In the genomic region with DNA sequence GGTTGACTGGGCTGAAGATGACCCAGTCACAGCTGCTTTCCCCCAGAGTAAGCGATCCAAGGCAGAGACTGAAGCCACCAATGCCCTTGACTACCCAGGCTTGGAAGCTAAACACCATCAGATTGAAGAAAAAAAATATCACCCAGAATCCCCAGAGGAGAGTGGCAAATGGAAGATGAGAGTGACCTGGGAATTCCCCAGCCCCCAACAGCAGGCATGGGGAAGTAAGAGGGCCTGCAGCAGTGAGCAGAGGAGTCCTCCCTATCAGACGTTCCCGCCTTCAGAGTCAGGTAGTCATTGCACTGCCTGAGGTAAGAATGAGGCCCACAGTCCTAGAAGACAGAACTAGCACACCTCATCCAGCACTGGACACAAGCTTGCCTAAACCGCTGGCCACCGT, we compare ENCODE assay signal across 23 mouse cellular contexts.
"Had no signal": no experiment of that assay in that cellular context is flagged by ENCODE, and none has a peak within 500 bp of the region (broad histone marks: within the 10 kb centered on the region; RNA-seq: fewer than 3 reads in every experiment).

No protein-coding gene starts in this region.

- H3K4me1 ChIP-seq: heart, embryonic 13.5 days; heart, embryonic 15.5 days; hindbrain, embryonic 10.5 days; hindbrain, embryonic 12.5 days; intestine, embryonic 15.5 days; limb, embryonic 12.5 days; liver, embryonic 13.5 days had no signal

- DNase-seq: gastrocnemius, adult 2 months; gastrocnemius, postnatal 10 days; gastrocnemius, postnatal 25 days; heart, adult 2 months; heart, postnatal 14 days; heart, postnatal 4 days; kidney, adult 18-20 months; kidney, adult 8-10 months; kidney, postnatal 10 days; kidney, postnatal 25 days; kidney, postnatal 4 days; liver; liver, embryonic 13.5 days had no signal

- H3K36me3 ChIP-seq: heart, embryonic 13.5 days; heart, embryonic 15.5 days; hindbrain, embryonic 10.5 days; hindbrain, embryonic 12.5 days; intestine, embryonic 15.5 days; limb, embryonic 10.5 days; limb, embryonic 12.5 days; liver, embryonic 13.5 days had no signal

- H3K9me3 ChIP-seq: heart, embryonic 13.5 days; heart, embryonic 15.5 days; hindbrain, embryonic 10.5 days; hindbrain, embryonic 12.5 days; intestine, embryonic 15.5 days; limb, embryonic 10.5 days; limb, embryonic 12.5 days; liver, embryonic 13.5 days had no signal

- H3K4me3 ChIP-seq: gastrocnemius, adult 2 months; heart, adult 2 months; heart, embryonic 13.5 days; heart, embryonic 15.5 days; hindbrain, embryonic 10.5 days; hindbrain, embryonic 12.5 days; intestine, embryonic 15.5 days; layer of hippocampus, adult 2 months; left cerebral cortex, adult 2 months; limb, embryonic 10.5 days; limb, embryonic 12.5 days; liver, embryonic 13.5 days had no signal

- H3K27me3 ChIP-seq: heart, embryonic 15.5 days; hindbrain, embryonic 12.5 days; intestine, embryonic 15.5 days; limb, embryonic 12.5 days had no signal

- H3K27ac ChIP-seq: gastrocnemius, adult 2 months; heart, adult 2 months; heart, embryonic 13.5 days; heart, embryonic 15.5 days; hindbrain, embryonic 10.5 days; hindbrain, embryonic 12.5 days; hindbrain, embryonic 14.5 days; intestine, embryonic 15.5 days; layer of hippocampus, adult 2 months; left cerebral cortex, adult 2 months; limb, embryonic 10.5 days; limb, embryonic 12.5 days; liver, embryonic 13.5 days had no signal
